Comparison of ENCODE assay signal across 9 mouse cellular contexts in the genomic region with DNA sequence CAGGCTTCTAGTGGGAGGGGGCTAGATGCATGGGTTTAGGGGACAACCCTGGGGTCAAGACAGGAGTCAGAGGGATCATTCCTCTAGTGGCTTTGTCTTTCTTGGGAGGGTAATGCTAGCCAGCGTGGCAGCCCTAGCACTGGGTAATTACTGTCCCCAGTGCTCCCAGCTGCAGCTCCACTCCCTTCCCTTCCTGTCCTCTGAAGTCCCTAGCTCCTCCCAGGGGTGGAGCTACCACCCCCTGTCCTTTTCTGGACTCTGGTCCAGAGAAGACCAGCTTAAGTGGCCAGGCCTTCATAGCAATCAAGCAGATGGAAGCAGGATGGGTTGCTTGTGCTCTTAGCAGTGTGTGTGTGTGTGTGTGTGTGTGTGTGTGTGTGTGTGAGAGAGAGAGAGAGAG. TPM values are rescaled to one million over a fixed set of nuclear protein-coding genes. Genes with fewer than 3 reads are reported as not detected.
DNase-seq lines count a peak whose midpoint lies in the region; ATAC-seq and TF ChIP-seq lines count a peak whose summit lies in the region.
"Had no signal": no experiment of that assay in that cellular context is flagged by ENCODE, and none has a peak within 500 bp of the region (broad histone marks: within the 10 kb centered on the region; RNA-seq: fewer than 3 reads in every experiment).

No protein-coding gene starts in this region.

- ATAC-seq in heart, embryonic 11.5 days (replicated peaks; ENCODE audit: insufficient number of reproducible peaks, low FRiP score, low TSS enrichment) = no peak
- ATAC-seq in kidney, postnatal 0 days (replicated peaks; ENCODE audit: low FRiP score, low read depth) = peak; percentile 78

- peaks cover 1% of the 10 kb centered on the region; the same call in 1 of the 2 replicates for H3K79me2 ChIP-seq in heart, adult 2 months (replicated peaks; ENCODE audit: control insufficient read depth, insufficient read depth, low read length)

- no peaks in the 10 kb centered on the region for H3K27me3 ChIP-seq in heart, adult 2 months (ENCODE audit: control insufficient read depth, insufficient read depth, low read length)
- H3K27me3 ChIP-seq in heart, embryonic 11.5 days (ENCODE audit: control insufficient read depth, insufficient read depth, low read length) = no peaks in the 10 kb centered on the region
- H3K27me3 ChIP-seq in kidney, postnatal 0 days (ENCODE audit: insufficient read depth, low read length) = no peaks in the 10 kb centered on the region

- no peak overlapping the region for H3K9ac ChIP-seq in heart, adult 2 months (ENCODE audit: low read depth, low read length)
- no peak overlapping the region for H3K9ac ChIP-seq in heart, embryonic 11.5 days (ENCODE audit: low read depth, low read length)
- no peak overlapping the region for H3K9ac ChIP-seq in kidney, postnatal 0 days (ENCODE audit: low read depth, low read length)

- no peak for TF ChIP-seq EP300 in heart, adult 2 months (IDR thresholded peaks at IDR 0.05; ENCODE audit: insufficient read depth, low read depth, low read length)

- TF ChIP-seq POLR2A in heart, adult 2 months (IDR thresholded peaks at IDR 0.05; ENCODE audit: insufficient read depth, low read depth, low read length) = 0 out of 2 replicates have a peak, but pooled peaks have one; percentile 49

- no peaks in the 10 kb centered on the region for H3K36me3 ChIP-seq in heart, adult 2 months (ENCODE audit: control insufficient read depth, insufficient read depth, low read length)
- H3K36me3 ChIP-seq in heart, embryonic 11.5 days (ENCODE audit: control insufficient read depth, insufficient read depth, low read length) = no peaks in the 10 kb centered on the region
- no peaks in the 10 kb centered on the region for H3K36me3 ChIP-seq in kidney, postnatal 0 days (ENCODE audit: insufficient read depth, low read length)

- peak; percentile 55 to 61 for DNase-seq in heart, adult 2 months
- DNase-seq in gastrocnemius, postnatal 14 days = peak; percentile 57
- peak; percentile 73 for DNase-seq in kidney, postnatal 0 days (ENCODE audit: low spot score)
- DNase-seq in retina, embryonic 14.5 days (ENCODE audit: low spot score) = peak; percentile 29
- DNase-seq in right cerebral cortex, postnatal 10 days (ENCODE audit: low spot score in 2 of 2) = no peak
- DNase-seq in thymus, postnatal 4 days = no peak
- DNase-seq in spleen, postnatal 36 days (ENCODE audit: low spot score in 2 of 2) = no peak
- DNase-seq: cerebellum, adult 11 months had no signal

- TF ChIP-seq CTCF in heart, adult 2 months (IDR thresholded peaks at IDR 0.05) = no peak
- peak; percentile 13; the same call in 1 of the 2 replicates for TF ChIP-seq CTCF in kidney, postnatal 0 days (IDR thresholded peaks at IDR 0.05; ENCODE audit: low read depth)

- 22% methylated on average over 1 of the region's 1 CpGs for WGBS in heart, adult 2 months
- 18% methylated on average over 1 of the region's 1 CpGs for WGBS in heart, embryonic 11.5 days (ENCODE audit: insufficient replicate concordance)
- WGBS in kidney, postnatal 0 days = 7% methylated on average over 1 of the region's 1 CpGs

- no peak overlapping the region for H3K4me3 ChIP-seq in heart, adult 2 months
- H3K4me3 ChIP-seq in heart, embryonic 11.5 days (ENCODE audit: low read depth, low read length) = no peak overlapping the region
- H3K4me3 ChIP-seq in kidney, postnatal 0 days (replicated peaks; ENCODE audit: low read depth, low read length) = no peak overlapping the region

- peak overlapping the region; percentile 51 for H3K27ac ChIP-seq in heart, adult 2 months
- H3K27ac ChIP-seq in heart, embryonic 11.5 days (ENCODE audit: low read depth, low read length) = no peak overlapping the region
- H3K27ac ChIP-seq in kidney, postnatal 0 days = no peak overlapping the region

- H3K4me2 ChIP-seq in heart, embryonic 11.5 days = no peak overlapping the region
- H3K4me2 ChIP-seq in kidney, postnatal 0 days (ENCODE audit: low read length) = no peak overlapping the region

- intact Hi-C loops in heart, adult 2 months (cut with DNase I) = no loop called here
- intact Hi-C loops in gastrocnemius, postnatal 14 days (cut with DNase I; ENCODE audit: low total_unique reads) = no loop called here

- no peaks in the 10 kb centered on the region for H3K9me3 ChIP-seq in heart, embryonic 11.5 days (replicated peaks; ENCODE audit: control insufficient read depth, low read length)
- H3K9me3 ChIP-seq in kidney, postnatal 0 days (replicated peaks; ENCODE audit: low read length) = no peaks in the 10 kb centered on the region

- H3K4me1 ChIP-seq in heart, adult 2 months (ENCODE audit: control insufficient read depth, insufficient read depth, low read length) = peaks cover 4% of the 10 kb centered on the region
- peaks cover 15% of the 10 kb centered on the region for H3K4me1 ChIP-seq in heart, embryonic 11.5 days (ENCODE audit: control insufficient read depth, insufficient read depth, low read length)
- H3K4me1 ChIP-seq in kidney, postnatal 0 days (replicated peaks; ENCODE audit: insufficient read depth, low read length) = no peaks in the 10 kb centered on the region

RNA-seq across cellular contexts. Expression of gene Fgd1, which starts 9.6 kb away (rescaled TPM):
- total RNA-seq in heart, adult 2 months (2021) = 10 to 100 TPM in 1 of 2 experiments, 1 to 10 TPM in 1; 8.4 to 10.3 TPM
- polyA plus RNA-seq in heart, adult 2 months (2012; rRNA removed) = 8.9 and 10.1 TPM in 2 replicates
- polyA plus RNA-seq in heart, embryonic 11.5 days (2014; fragmentation: Nextera tagmentation; extraction: Ambion mirVana) = 5.8 and 6.4 TPM in 2 replicates
- 1 to 10 TPM; 4.7 to 5.6 TPM for total RNA-seq in gastrocnemius, postnatal 14 days (2021)
- 8.7 and 9.7 TPM in 2 replicates for polyA plus RNA-seq in kidney, postnatal 0 days (2015; fragmentation: Nextera tagmentation; extraction: Ambion mirVana)

RNA-seq across cellular contexts. Expression of gene Gnl3l, which starts 38.4 kb away (rescaled TPM):
- 10 to 100 TPM; 36.8 to 38.9 TPM for total RNA-seq in heart, adult 2 months (2021)
- 10.8 and 17.1 TPM in 2 replicates for polyA plus RNA-seq in heart, adult 2 months (2012; rRNA removed)
- 27.0 and 29.4 TPM in 2 replicates for polyA plus RNA-seq in heart, embryonic 11.5 days (2014; fragmentation: Nextera tagmentation; extraction: Ambion mirVana)
- total RNA-seq in gastrocnemius, postnatal 14 days (2021) = 10 to 100 TPM; 32.9 to 35.0 TPM
- 22.0 and 22.1 TPM in 2 replicates for polyA plus RNA-seq in kidney, postnatal 0 days (2015; fragmentation: Nextera tagmentation; extraction: Ambion mirVana)

RNA-seq across cellular contexts. Expression of gene Tsr2, which starts 40.8 kb away (rescaled TPM):
- total RNA-seq in heart, adult 2 months (2021) = 10 to 100 TPM; 12.5 to 12.8 TPM
- 4.9 and 9.3 TPM in 2 replicates for polyA plus RNA-seq in heart, adult 2 months (2012; rRNA removed)
- polyA plus RNA-seq in heart, embryonic 11.5 days (2014; fragmentation: Nextera tagmentation; extraction: Ambion mirVana) = 19.5 and 22.6 TPM in 2 replicates
- 1 to 10 TPM; 8.7 to 9.7 TPM for total RNA-seq in gastrocnemius, postnatal 14 days (2021)
- 30.8 and 33.7 TPM in 2 replicates for polyA plus RNA-seq in kidney, postnatal 0 days (2015; fragmentation: Nextera tagmentation; extraction: Ambion mirVana)

Comparison
In these comparisons a context has a peak if more than half of its experiments do, and no peak if none do; other contexts are left out.
1. DNase-seq: peak in heart, adult 2 months (2 of 2), gastrocnemius, postnatal 14 days (single experiment), kidney, postnatal 0 days (single experiment) and retina, embryonic 14.5 days (single experiment); none in right cerebral cortex, postnatal 10 days (0 of 2), thymus, postnatal 4 days (single experiment) and spleen, postnatal 36 days (0 of 2).